Mouse (Mus musculus): ENCODE measurements around the gene Adgrg1. TPM values are rescaled to one million over a fixed set of nuclear protein-coding genes. Genes with fewer than 3 reads are reported as not detected.

Gene Adgrg1
- total and polyA plus RNA-seq, 3 experiments, result 52.1 to 107 (median 67.8) TPM

GRCm38 (mm10) chr8:94967071-94967470, 7.5 kb upstream of the Adgrg1 start:
- WGBS, result 63% methylated on average over 4 of the region's 4 CpGs
- Histone ChIP-seq H3K9ac (ENCODE audit: low read depth, low read length) (no peak overlapping the region), H3K79me2 (replicated peaks; ENCODE audit: control insufficient read depth, insufficient read depth, low read length) (no peaks in the 10 kb centered on the region), H3K4me1 (ENCODE audit: control insufficient read depth, insufficient read depth, low read length) (peaks cover 5% of the 10 kb centered on the region), H3K4me3 (no peak overlapping the region), H3K27ac (peak overlapping the region; percentile 43), H3K27me3 (ENCODE audit: control insufficient read depth, insufficient read depth, low read length) (no peaks in the 10 kb centered on the region), H3K36me3 (ENCODE audit: control insufficient read depth, insufficient read depth, low read length) (no peaks in the 10 kb centered on the region)
- no peak for DNase-seq
- intact Hi-C loops (cut with DNase I), result no loop called here
- TF ChIP-seq POLR2A (IDR thresholded peaks at IDR 0.05; ENCODE audit: insufficient read depth, low read depth, low read length), result no peak
- no peak for TF ChIP-seq EP300 (IDR thresholded peaks at IDR 0.05; ENCODE audit: insufficient read depth, low read depth, low read length)
- no peak for TF ChIP-seq CTCF (IDR thresholded peaks at IDR 0.05)

GRCm38 (mm10) chr8:94967554-94967953, 7.0 kb upstream of the Adgrg1 start:
- peak in 1 of 2 experiments; percentile 54 for DNase-seq
- Histone ChIP-seq H3K9ac (ENCODE audit: low read depth, low read length) (no peak overlapping the region), H3K4me1 (ENCODE audit: control insufficient read depth, insufficient read depth, low read length) (peaks cover 5% of the 10 kb centered on the region), H3K27ac (no peak overlapping the region), H3K36me3 (ENCODE audit: control insufficient read depth, insufficient read depth, low read length) (no peaks in the 10 kb centered on the region), H3K27me3 (ENCODE audit: control insufficient read depth, insufficient read depth, low read length) (no peaks in the 10 kb centered on the region), H3K4me3 (no peak overlapping the region), H3K79me2 (replicated peaks; ENCODE audit: control insufficient read depth, insufficient read depth, low read length) (no peaks in the 10 kb centered on the region)
- WGBS, result 68% methylated on average over 3 of the region's 3 CpGs
- intact Hi-C loops (cut with DNase I), result no loop called here
- TF ChIP-seq POLR2A (IDR thresholded peaks at IDR 0.05; ENCODE audit: insufficient read depth, low read depth, low read length) (no peak), CTCF (IDR thresholded peaks at IDR 0.05) (no peak), EP300 (IDR thresholded peaks at IDR 0.05; ENCODE audit: insufficient read depth, low read depth, low read length) (no peak)

- Histone ChIP-seq H3K9ac (ENCODE audit: low read depth, low read length) (no peak overlapping the region), H3K4me1 (ENCODE audit: control insufficient read depth, insufficient read depth, low read length) (peaks cover 2% of the 10 kb centered on the region; the same call in 1 of the 2 replicates), H3K27me3 (ENCODE audit: control insufficient read depth, insufficient read depth, low read length) (no peaks in the 10 kb centered on the region), H3K79me2 (replicated peaks; ENCODE audit: control insufficient read depth, insufficient read depth, low read length) (no peaks in the 10 kb centered on the region), H3K27ac (no peak overlapping the region), H3K36me3 (ENCODE audit: control insufficient read depth, insufficient read depth, low read length) (no peaks in the 10 kb centered on the region), H3K4me3 (no peak overlapping the region)
- 81% methylated on average over 9 of the region's 9 CpGs for WGBS
- TF ChIP-seq EP300 (IDR thresholded peaks at IDR 0.05; ENCODE audit: insufficient read depth, low read depth, low read length) (no peak), POLR2A (IDR thresholded peaks at IDR 0.05; ENCODE audit: insufficient read depth, low read depth, low read length) (no peak), CTCF (IDR thresholded peaks at IDR 0.05) (no peak)
- intact Hi-C loops (cut with DNase I), result no loop called here
- no peak for DNase-seq
Observed at GRCm38 (mm10) chr8:94973270-94973669, 1.3 kb upstream of the Adgrg1 start.

- Histone ChIP-seq H3K4me1 (ENCODE audit: control insufficient read depth, insufficient read depth, low read length) (peaks cover 2% of the 10 kb centered on the region; the same call in 1 of the 2 replicates), H3K79me2 (replicated peaks; ENCODE audit: control insufficient read depth, insufficient read depth, low read length) (no peaks in the 10 kb centered on the region), H3K27ac (no peak overlapping the region), H3K9ac (ENCODE audit: low read depth, low read length) (no peak overlapping the region), H3K27me3 (ENCODE audit: control insufficient read depth, insufficient read depth, low read length) (no peaks in the 10 kb centered on the region), H3K36me3 (ENCODE audit: control insufficient read depth, insufficient read depth, low read length) (no peaks in the 10 kb centered on the region), H3K4me3 (no peak overlapping the region)
- 82% methylated on average over 9 of the region's 9 CpGs for WGBS
- TF ChIP-seq CTCF (IDR thresholded peaks at IDR 0.05) (no peak), EP300 (IDR thresholded peaks at IDR 0.05; ENCODE audit: insufficient read depth, low read depth, low read length) (no peak), POLR2A (IDR thresholded peaks at IDR 0.05; ENCODE audit: insufficient read depth, low read depth, low read length) (no peak)
- DNase-seq, result no peak
- intact Hi-C loops (cut with DNase I), result no loop called here
Observed at GRCm38 (mm10) chr8:94973786-94974185, 765 bp upstream of the Adgrg1 start.

- Histone ChIP-seq H3K36me3 (ENCODE audit: control insufficient read depth, insufficient read depth, low read length) (no peaks in the 10 kb centered on the region), H3K9ac (ENCODE audit: low read depth, low read length) (no peak overlapping the region), H3K4me1 (ENCODE audit: control insufficient read depth, insufficient read depth, low read length) (peaks cover 2% of the 10 kb centered on the region; the same call in 1 of the 2 replicates), H3K27ac (no peak overlapping the region), H3K4me3 (no peak overlapping the region), H3K27me3 (ENCODE audit: control insufficient read depth, insufficient read depth, low read length) (no peaks in the 10 kb centered on the region), H3K79me2 (replicated peaks; ENCODE audit: control insufficient read depth, insufficient read depth, low read length) (no peaks in the 10 kb centered on the region)
- no peak for DNase-seq
- intact Hi-C loops (cut with DNase I), result no loop called here
- 36% methylated on average over 17 of the region's 17 CpGs for WGBS
- TF ChIP-seq EP300 (IDR thresholded peaks at IDR 0.05; ENCODE audit: insufficient read depth, low read depth, low read length), result no peak
- TF ChIP-seq POLR2A (IDR thresholded peaks at IDR 0.05; ENCODE audit: insufficient read depth, low read depth, low read length), result no peak
- no peak for TF ChIP-seq CTCF (IDR thresholded peaks at IDR 0.05)
Observed at GRCm38 (mm10) chr8:94976651-94977417, 2.3 kb downstream of the Adgrg1 start.

GRCm38 (mm10) chr8:94978131-94978530, 3.6 kb downstream of the Adgrg1 start:
- TF ChIP-seq CTCF (IDR thresholded peaks at IDR 0.05) (no peak), EP300 (IDR thresholded peaks at IDR 0.05; ENCODE audit: insufficient read depth, low read depth, low read length) (no peak), POLR2A (IDR thresholded peaks at IDR 0.05; ENCODE audit: insufficient read depth, low read depth, low read length) (no peak)
- Histone ChIP-seq H3K27ac (no peak overlapping the region), H3K27me3 (ENCODE audit: control insufficient read depth, insufficient read depth, low read length) (no peaks in the 10 kb centered on the region), H3K9ac (ENCODE audit: low read depth, low read length) (no peak overlapping the region), H3K36me3 (ENCODE audit: control insufficient read depth, insufficient read depth, low read length) (no peaks in the 10 kb centered on the region), H3K79me2 (replicated peaks; ENCODE audit: control insufficient read depth, insufficient read depth, low read length) (no peaks in the 10 kb centered on the region), H3K4me3 (no peak overlapping the region), H3K4me1 (ENCODE audit: control insufficient read depth, insufficient read depth, low read length) (peaks cover 2% of the 10 kb centered on the region; the same call in 1 of the 2 replicates)
- intact Hi-C loops (cut with DNase I), result no loop called here
- no peak for DNase-seq
- 65% methylated on average over 9 of the region's 9 CpGs for WGBS
